Mouse (Mus musculus) forebrain, embryonic 11.5 days (tissue): Measurements from ENCODE around the gene Arhgap10. TPM values are rescaled to one million over a fixed set of nuclear protein-coding genes. Genes with fewer than 3 reads are reported as not detected.
A peak's percentile ranks its signal among the peaks of the same experiment; 100 is the strongest.

Experiments
- ATAC-seq: fragments of 200-750 bp; cut with Nextera tagmentation; replicated peaks from 2 replicates; pipeline ENCODE4 v1.8.0; 2017; ENCODE audit warnings: moderate TSS enrichment; ENCODE audit not compliant: low FRiP score
- DNase-seq: peaks from one replicate; pipeline ENCODE4 v3.0.0-alpha.2; 2017; ENCODE audit warnings: low spot score
- H3K27ac ChIP-seq: fragments of 300-500 bp; sonication (generic); 2 replicates; pipeline ENCODE4 v1.5.1; 2014; ENCODE audit warnings: low read depth, low read length
- H3K27me3 ChIP-seq: fragments of 300-500 bp; sonication (generic); 2 replicates; pipeline ENCODE4 v1.6.1; 2014; ENCODE audit warnings: mild to moderate bottlenecking, low read length, mixed read lengths; ENCODE audit not compliant: control insufficient read depth, insufficient read depth
- H3K36me3 ChIP-seq: fragments of 300-500 bp; sonication (generic); 2 replicates; pipeline ENCODE4 v1.6.1; 2014; ENCODE audit warnings: mild to moderate bottlenecking, low read length, moderate library complexity, mixed read lengths; ENCODE audit not compliant: control insufficient read depth, insufficient read depth
- H3K4me1 ChIP-seq: fragments of 300-500 bp; sonication (generic); replicated peaks from 2 replicates; pipeline ENCODE4 v1.6.1; 2014; ENCODE audit warnings: low read length, mixed read lengths; ENCODE audit not compliant: control insufficient read depth, insufficient read depth
- H3K4me2 ChIP-seq: fragments of 300-500 bp; sonication (generic); 2 replicates; pipeline ENCODE4 v1.6.1; 2014; ENCODE audit warnings: low read depth, mild to moderate bottlenecking, low read length, moderate library complexity, mixed read lengths; ENCODE audit not compliant: severe bottlenecking
- H3K4me3 ChIP-seq: fragments of 300-500 bp; sonication (generic); 2 replicates; pipeline ENCODE4 v1.5.1; 2014; ENCODE audit warnings: low read depth, low read length
- H3K9ac ChIP-seq: fragments of 300-500 bp; sonication (generic); 2 replicates; pipeline ENCODE4 v1.6.1; 2014; ENCODE audit warnings: low read length
- H3K9me3 ChIP-seq: fragments of 300-500 bp; sonication (generic); 2 replicates; pipeline ENCODE4 v1.6.1; 2016; ENCODE audit warnings: low read length, mixed read lengths; ENCODE audit not compliant: control insufficient read depth
- WGBS: fragments of 180-500 bp; shearing (Covaris S2); extraction: QIAGEN DNeasy Blood & Tissue Kit; methylation state at CpG from one replicate; pipeline ENCODE4 v1.1.7; 2014; 5-methylcytosine and 5-hydroxymethylcytosine counted together
- polyA plus RNA-seq: library from polyadenylated mRNA; unstranded; fragments of >200 nt; fragmentation: Nextera tagmentation; extraction: Ambion mirVana; gene quantifications from 2 replicates; pipeline ENCODE4 v1.2.1, GENCODE M21; 2014

Arhgap10 gene
- polyA plus RNA-seq, 1 experiment from 2014 or later, result 15.4 TPM

GRCm38 (mm10) chr8:77437807-77438493 is 79.8 kb downstream of the Arhgap10 start:
- Histone ChIP-seq H3K36me3 (no peaks in the 10 kb centered on the region), H3K27ac (no peak overlapping the region), H3K9ac (no peak overlapping the region), H3K9me3 (no peaks in the 10 kb centered on the region), H3K4me1 (0 out of 2 replicates have a peak, but pooled peaks cover 2% of the 10 kb centered on the region), H3K27me3 (no peaks in the 10 kb centered on the region), H3K4me2 (no peak overlapping the region), H3K4me3 (no peak overlapping the region)
- WGBS, result 75% methylated on average over 9 of the region's 9 CpGs
- DNase-seq, result no peak
- no peak for ATAC-seq

DNA sequence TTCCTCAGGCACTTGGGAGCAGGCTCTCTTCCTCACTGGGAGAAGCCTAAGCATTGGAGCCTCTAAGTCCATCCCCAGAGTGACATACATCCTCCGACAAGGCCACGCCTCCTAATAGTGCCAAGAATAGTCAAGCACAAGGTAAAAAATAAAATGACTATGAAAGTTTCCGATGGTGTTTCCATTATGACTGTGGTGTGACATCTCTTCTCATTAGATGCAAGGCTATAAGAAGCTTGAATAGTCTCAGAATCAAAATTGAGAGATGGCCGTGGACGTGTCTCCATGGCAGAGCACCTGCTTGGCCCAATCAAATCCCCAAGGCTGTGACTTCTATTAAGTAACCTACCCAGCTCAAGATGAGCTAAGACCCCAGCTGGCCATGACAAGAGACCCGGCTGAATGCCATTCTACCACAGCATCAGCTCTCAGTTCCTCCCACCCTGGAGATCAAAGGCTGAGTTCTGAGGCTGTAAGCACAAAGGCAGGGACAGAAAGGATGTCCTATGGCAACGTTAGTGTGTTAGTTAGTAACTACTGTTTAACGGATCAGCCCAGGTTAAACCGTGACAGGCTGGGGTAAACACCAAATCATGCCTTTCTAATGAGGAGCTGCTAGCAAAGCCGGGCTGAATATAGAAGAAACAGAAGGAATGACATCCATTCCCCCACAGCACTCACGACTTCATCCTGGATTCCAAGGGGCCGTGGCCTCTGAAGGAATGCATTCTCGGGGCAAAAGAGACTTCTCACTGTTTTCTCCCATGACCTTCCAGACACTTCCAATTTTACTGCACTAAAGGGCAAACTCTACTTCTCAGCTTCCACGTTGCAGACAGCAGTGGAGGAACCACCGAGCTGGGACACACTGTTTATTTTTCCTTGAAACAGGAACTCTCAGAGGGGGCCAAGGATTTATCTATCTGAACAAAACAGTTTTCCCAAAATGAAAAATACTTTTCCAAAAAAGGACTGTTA is 81.5 kb downstream of the Arhgap10 start:
- Histone ChIP-seq H3K4me3 (no peak overlapping the region), H3K36me3 (no peaks in the 10 kb centered on the region), H3K9me3 (no peaks in the 10 kb centered on the region), H3K9ac (no peak overlapping the region), H3K27ac (no peak overlapping the region), H3K4me1 (0 out of 2 replicates have a peak, but pooled peaks cover 2% of the 10 kb centered on the region), H3K27me3 (no peaks in the 10 kb centered on the region), H3K4me2 (no peak overlapping the region)
- 43% methylated on average over 15 of the region's 15 CpGs for WGBS
- DNase-seq (no peak), ATAC-seq (no peak)

DNA sequence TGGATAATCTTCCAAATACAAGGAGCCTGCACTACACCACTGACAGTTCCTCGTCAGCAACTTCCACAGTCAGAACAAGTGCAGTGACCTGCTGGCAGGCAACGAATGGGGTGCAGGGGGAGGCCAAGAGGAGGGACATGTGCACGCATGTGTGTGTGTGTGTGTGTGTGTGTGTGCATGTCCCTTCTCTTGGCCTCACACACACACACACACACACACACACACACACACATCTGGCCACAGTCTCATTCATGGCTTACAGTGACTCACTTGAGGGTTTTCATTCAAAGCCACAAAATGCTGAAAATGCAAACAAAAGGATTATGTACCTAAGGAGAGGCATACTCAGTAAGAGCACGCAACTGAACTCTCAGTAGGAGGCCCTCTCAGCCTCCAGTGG is 84.5 kb downstream of the Arhgap10 start:
- H3K4me1 ChIP-seq, result 0 out of 2 replicates have a peak, but pooled peaks cover 2% of the 10 kb centered on the region
- no peak overlapping the region for H3K4me2 ChIP-seq
- ATAC-seq (peak; percentile 45; the same call in 1 of the 2 replicates), DNase-seq (no peak)
- WGBS, result 41% methylated on average over 4 of the region's 4 CpGs
- no peaks in the 10 kb centered on the region for H3K9me3 ChIP-seq
- H3K9ac ChIP-seq, result no peak overlapping the region
- no peak overlapping the region for H3K4me3 ChIP-seq
- no peaks in the 10 kb centered on the region for H3K27me3 ChIP-seq
- no peaks in the 10 kb centered on the region for H3K36me3 ChIP-seq
- no peak overlapping the region for H3K27ac ChIP-seq

GRCm38 (mm10) chr8:77432726-77433125 is 85.0 kb downstream of the Arhgap10 start:
- Histone ChIP-seq H3K4me2 (no peak overlapping the region), H3K4me3 (no peak overlapping the region), H3K9ac (no peak overlapping the region), H3K9me3 (no peaks in the 10 kb centered on the region), H3K36me3 (no peaks in the 10 kb centered on the region), H3K27me3 (no peaks in the 10 kb centered on the region), H3K4me1 (0 out of 2 replicates have a peak, but pooled peaks cover 2% of the 10 kb centered on the region), H3K27ac (no peak overlapping the region)
- 67% methylated on average over 10 of the region's 10 CpGs for WGBS
- no peak for DNase-seq
- ATAC-seq, result 0 out of 2 replicates have a peak, but pooled peaks have one; percentile 3

- WGBS, result 78% methylated on average over 4 of the region's 4 CpGs
- ATAC-seq, result no peak
- no peak overlapping the region for H3K4me3 ChIP-seq
- DNase-seq, result no peak
- no peak overlapping the region for H3K27ac ChIP-seq
- H3K9ac ChIP-seq, result no peak overlapping the region
- no peaks in the 10 kb centered on the region for H3K36me3 ChIP-seq
- H3K4me2 ChIP-seq, result no peak overlapping the region
- H3K4me1 ChIP-seq, result 0 out of 2 replicates have a peak, but pooled peaks cover 2% of the 10 kb centered on the region
- H3K27me3 ChIP-seq, result no peaks in the 10 kb centered on the region
- no peaks in the 10 kb centered on the region for H3K9me3 ChIP-seq
These were observed 89.3 kb downstream of the Arhgap10 start for GRCm38 (mm10) chr8:77428420-77428819.

- Histone ChIP-seq H3K4me3 (no peak overlapping the region), H3K27me3 (no peaks in the 10 kb centered on the region), H3K9ac (no peak overlapping the region), H3K4me1 (no peaks in the 10 kb centered on the region), H3K4me2 (no peak overlapping the region), H3K36me3 (no peaks in the 10 kb centered on the region), H3K27ac (no peak overlapping the region), H3K9me3 (no peaks in the 10 kb centered on the region)
- DNase-seq, result no peak
- ATAC-seq, result no peak
- WGBS, result 80% methylated on average over 6 of the region's 6 CpGs
These were observed 89.7 kb downstream of the Arhgap10 start for GRCm38 (mm10) chr8:77428015-77428414.

GRCm38 (mm10) chr8:77427438-77427837 is 90.3 kb downstream of the Arhgap10 start:
- Histone ChIP-seq H3K27ac (no peak overlapping the region), H3K9ac (no peak overlapping the region), H3K4me1 (no peaks in the 10 kb centered on the region), H3K4me2 (no peak overlapping the region), H3K36me3 (no peaks in the 10 kb centered on the region), H3K27me3 (no peaks in the 10 kb centered on the region), H3K4me3 (no peak overlapping the region), H3K9me3 (no peaks in the 10 kb centered on the region)
- WGBS, result 89% methylated on average over 9 of the region's 9 CpGs
- ATAC-seq (no peak), DNase-seq (no peak)

- Histone ChIP-seq H3K9ac (no peak overlapping the region), H3K36me3 (no peaks in the 10 kb centered on the region), H3K4me2 (no peak overlapping the region), H3K4me3 (no peak overlapping the region), H3K27me3 (no peaks in the 10 kb centered on the region), H3K4me1 (no peaks in the 10 kb centered on the region), H3K9me3 (no peaks in the 10 kb centered on the region), H3K27ac (no peak overlapping the region)
- WGBS, result 93% methylated on average over 5 of the region's 6 CpGs
- no peak for ATAC-seq
- DNase-seq, result no peak
These were observed 93.9 kb downstream of the Arhgap10 start for GRCm38 (mm10) chr8:77423850-77424249.
